Mouse (Mus musculus): ENCODE measurements around the gene Prdm1. TPM values are rescaled to one million over a fixed set of nuclear protein-coding genes. Genes with fewer than 3 reads are reported as not detected.

Gene Prdm1
- polyA plus RNA-seq, 1 experiment = not detected

DNA sequence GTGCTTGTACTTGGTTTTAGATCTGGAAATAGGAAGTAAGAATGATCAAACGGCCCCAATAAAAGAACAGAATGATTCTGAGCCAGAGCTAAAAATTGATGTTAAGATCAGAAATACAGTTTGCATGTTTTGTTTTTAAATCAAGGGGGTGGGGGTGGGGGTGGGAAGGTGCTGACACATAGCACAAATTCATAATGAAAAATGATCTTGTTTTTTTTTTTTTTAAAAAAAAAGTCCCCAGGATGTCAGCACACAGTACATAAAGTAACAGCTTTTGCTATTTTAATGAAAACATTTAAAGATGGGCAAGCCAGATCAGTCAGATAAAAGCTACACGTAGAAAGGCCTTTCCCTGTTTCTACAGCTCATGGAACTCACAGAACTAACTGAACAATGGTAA is 74.2 kb downstream of the Prdm1 start:
- Histone ChIP-seq H3K4me1 (ENCODE audit: control insufficient read depth, insufficient read depth, low read length) (peaks cover 6% of the 10 kb centered on the region; the same call in 1 of the 2 replicates), H3K27ac (ENCODE audit: insufficient read depth, low read depth, low read length) (no peak overlapping the region), H3K4me3 (ENCODE audit: insufficient read depth, low read depth, low read length) (no peak overlapping the region)
- TF ChIP-seq CTCF (IDR thresholded peaks at IDR 0.05; ENCODE audit: insufficient read depth, low read depth, low read length) = no peak
- no peak for TF ChIP-seq POLR2A (IDR thresholded peaks at IDR 0.05; ENCODE audit: insufficient read depth, low read depth, low read length)
- 66% methylated on average over 2 of the region's 2 CpGs for WGBS

DNA sequence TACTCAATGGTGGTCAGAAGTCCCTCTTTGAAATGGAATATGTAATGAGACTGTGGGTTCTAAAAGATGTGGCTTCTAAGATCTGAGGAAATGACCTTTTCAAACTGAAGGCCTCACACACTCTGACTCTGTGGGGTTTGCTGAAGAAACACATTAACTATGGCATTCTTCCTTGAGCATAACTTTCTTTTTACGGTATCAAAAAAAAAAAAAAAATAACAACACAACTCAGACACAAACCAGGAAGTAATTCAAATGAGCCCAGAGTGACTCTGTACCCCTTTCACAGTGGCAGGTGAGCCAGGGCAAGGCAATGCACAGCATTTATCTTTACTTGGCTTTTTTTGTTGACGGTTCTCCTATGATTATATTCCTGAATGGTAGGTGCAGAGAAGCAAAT is 77.5 kb downstream of the Prdm1 start:
- no peak for TF ChIP-seq POLR2A (IDR thresholded peaks at IDR 0.05; ENCODE audit: insufficient read depth, low read depth, low read length)
- TF ChIP-seq CTCF (IDR thresholded peaks at IDR 0.05; ENCODE audit: insufficient read depth, low read depth, low read length) = no peak
- Histone ChIP-seq H3K4me1 (ENCODE audit: control insufficient read depth, insufficient read depth, low read length) (peaks cover 13% of the 10 kb centered on the region), H3K4me3 (ENCODE audit: insufficient read depth, low read depth, low read length) (no peak overlapping the region), H3K27ac (ENCODE audit: insufficient read depth, low read depth, low read length) (no peak overlapping the region)
- 87% methylated on average over 2 of the region's 2 CpGs for WGBS

DNA sequence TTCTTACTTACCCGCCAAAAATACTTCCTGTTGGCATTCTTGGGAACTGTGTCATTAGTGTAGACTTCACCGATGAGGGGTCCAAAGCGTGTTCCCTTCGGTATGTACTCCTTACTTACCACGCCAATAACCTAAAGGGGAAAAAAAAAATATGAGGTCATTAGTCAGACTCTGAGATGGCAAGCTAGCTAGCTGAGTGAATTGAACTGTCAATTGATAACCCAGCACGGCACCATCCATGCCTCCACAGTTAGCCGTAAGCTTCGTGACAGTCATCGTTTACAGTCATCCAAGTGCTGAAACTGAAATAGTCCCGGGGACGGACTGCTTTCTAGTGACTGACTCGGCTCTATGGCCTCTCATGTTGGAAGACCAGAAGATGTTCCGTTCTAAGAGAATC is 78.2 kb downstream of the Prdm1 start:
- Histone ChIP-seq H3K27ac (ENCODE audit: insufficient read depth, low read depth, low read length) (no peak overlapping the region), H3K4me1 (ENCODE audit: control insufficient read depth, insufficient read depth, low read length) (peaks cover 13% of the 10 kb centered on the region), H3K4me3 (ENCODE audit: insufficient read depth, low read depth, low read length) (no peak overlapping the region)
- WGBS = 82% methylated on average over 13 of the region's 13 CpGs
- no peak for TF ChIP-seq POLR2A (IDR thresholded peaks at IDR 0.05; ENCODE audit: insufficient read depth, low read depth, low read length)
- TF ChIP-seq CTCF (IDR thresholded peaks at IDR 0.05; ENCODE audit: insufficient read depth, low read depth, low read length) = no peak

DNA sequence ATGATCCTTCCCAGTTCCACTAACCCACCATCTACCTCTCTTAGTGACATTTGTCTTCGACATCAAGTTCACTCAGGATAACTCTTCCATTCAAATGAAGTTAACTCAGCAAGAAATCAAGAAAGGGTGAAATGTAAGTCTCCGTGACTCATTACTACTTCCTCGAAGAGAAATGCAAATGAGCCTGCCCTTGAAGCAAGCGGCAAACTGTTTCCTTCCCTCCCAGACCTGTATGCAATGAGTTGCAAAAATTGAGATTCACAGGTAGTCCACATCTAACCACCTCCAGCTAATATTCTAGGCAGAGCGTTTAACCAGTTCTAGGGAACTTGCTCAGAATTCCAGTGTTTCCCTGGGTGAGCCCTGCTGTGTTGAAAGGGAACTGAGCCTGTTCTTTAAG is 78.6 kb downstream of the Prdm1 start:
- H3K27ac ChIP-seq (ENCODE audit: insufficient read depth, low read depth, low read length) = no peak overlapping the region
- H3K4me3 ChIP-seq (ENCODE audit: insufficient read depth, low read depth, low read length) = no peak overlapping the region
- no peak for TF ChIP-seq POLR2A (IDR thresholded peaks at IDR 0.05; ENCODE audit: insufficient read depth, low read depth, low read length)
- TF ChIP-seq CTCF (IDR thresholded peaks at IDR 0.05; ENCODE audit: insufficient read depth, low read depth, low read length) = no peak
- peaks cover 16% of the 10 kb centered on the region for H3K4me1 ChIP-seq (ENCODE audit: control insufficient read depth, insufficient read depth, low read length)
- 54% methylated on average over 5 of the region's 5 CpGs for WGBS

DNA sequence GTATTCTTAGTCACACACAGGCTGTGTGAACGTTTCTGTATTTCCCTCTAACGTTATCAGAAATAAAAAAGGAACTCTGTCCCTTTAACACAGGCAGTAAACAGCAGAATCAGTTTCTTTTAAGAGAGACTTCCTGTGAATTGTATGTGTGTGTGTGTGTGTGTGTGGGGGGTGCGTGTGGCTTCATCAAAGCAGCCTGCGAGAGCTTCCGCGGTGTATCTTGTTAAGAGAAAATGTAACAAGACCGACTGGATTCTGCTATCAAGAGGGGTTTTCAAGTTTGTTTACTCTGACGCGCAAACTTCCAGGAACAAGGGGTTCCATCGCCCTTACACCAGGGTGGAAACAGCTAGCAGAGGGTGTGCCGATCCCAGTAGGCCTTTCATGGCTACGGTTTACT is 80.1 kb downstream of the Prdm1 start:
- TF ChIP-seq CTCF (IDR thresholded peaks at IDR 0.05; ENCODE audit: insufficient read depth, low read depth, low read length) = no peak
- WGBS = 52% methylated on average over 12 of the region's 12 CpGs
- H3K4me3 ChIP-seq (ENCODE audit: insufficient read depth, low read depth, low read length) = no peak overlapping the region
- peaks cover 19% of the 10 kb centered on the region for H3K4me1 ChIP-seq (ENCODE audit: control insufficient read depth, insufficient read depth, low read length)
- peak overlapping the region; percentile 50; the same call in 1 of the 2 replicates for H3K27ac ChIP-seq (ENCODE audit: insufficient read depth, low read depth, low read length)

DNA sequence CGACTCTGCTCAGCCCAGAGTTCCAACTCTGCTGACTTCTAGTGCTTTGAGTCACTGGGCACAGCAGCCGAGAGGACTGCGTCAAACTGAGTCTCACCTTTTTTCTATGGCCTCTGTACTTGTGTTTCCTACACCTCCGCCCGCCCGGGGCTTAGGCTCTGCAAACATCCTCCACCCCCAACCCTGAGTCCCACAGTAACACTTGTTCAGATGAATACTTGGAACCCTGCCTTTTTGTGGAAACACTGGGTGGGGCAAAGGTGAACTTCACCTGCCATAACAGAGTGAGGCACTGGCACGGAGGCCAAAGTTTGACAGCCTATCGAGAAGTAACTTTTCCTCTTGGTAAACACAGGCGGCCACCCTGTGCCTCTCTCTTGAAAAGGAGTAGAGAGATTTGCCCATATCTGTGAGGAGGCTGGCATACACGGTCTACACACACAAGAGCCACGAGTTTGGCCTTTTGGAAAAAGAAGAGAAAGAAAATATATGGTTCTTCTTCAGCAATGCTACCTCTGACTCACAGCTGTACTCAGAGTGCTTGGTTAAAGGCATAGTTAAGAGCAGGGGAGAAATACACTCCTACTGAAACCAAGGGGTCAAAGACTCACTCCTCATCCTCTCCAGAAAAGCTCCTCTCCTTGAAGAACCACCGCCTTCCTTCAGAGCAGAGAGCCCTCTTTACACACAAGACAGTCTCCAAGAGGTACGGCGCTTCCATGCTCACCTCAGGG is 80.7 kb downstream of the Prdm1 start:
- Histone ChIP-seq H3K4me1 (ENCODE audit: control insufficient read depth, insufficient read depth, low read length) (peaks cover 15% of the 10 kb centered on the region), H3K4me3 (ENCODE audit: insufficient read depth, low read depth, low read length) (no peak overlapping the region), H3K27ac (ENCODE audit: insufficient read depth, low read depth, low read length) (peak overlapping the region; percentile 50; the same call in 1 of the 2 replicates)
- TF ChIP-seq CTCF (IDR thresholded peaks at IDR 0.05; ENCODE audit: insufficient read depth, low read depth, low read length) (no peak), POLR2A (IDR thresholded peaks at IDR 0.05; ENCODE audit: insufficient read depth, low read depth, low read length) (no peak)
- 79% methylated on average over 14 of the region's 14 CpGs for WGBS

DNA sequence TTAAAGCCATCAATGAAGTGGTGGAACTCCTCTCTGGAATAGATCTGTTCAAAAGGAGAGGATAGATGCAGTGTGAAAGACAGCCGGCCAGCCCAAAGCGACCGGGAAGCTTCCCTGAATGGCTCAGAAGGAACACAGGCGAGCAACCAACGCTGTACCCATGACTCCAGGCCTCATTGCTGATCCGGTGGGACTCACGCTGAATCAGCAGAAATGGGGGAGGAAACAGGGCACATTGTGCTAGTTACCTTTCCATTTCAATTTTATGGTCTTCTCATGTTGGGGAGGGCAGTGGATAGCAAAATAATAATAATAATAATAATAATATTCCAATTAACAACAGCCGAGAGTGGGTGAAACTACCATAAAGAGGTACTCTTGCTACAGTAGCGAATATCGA is 81.3 kb downstream of the Prdm1 start:
- H3K4me3 ChIP-seq (ENCODE audit: insufficient read depth, low read depth, low read length) = no peak overlapping the region
- WGBS = 89% methylated on average over 10 of the region's 10 CpGs
- TF ChIP-seq POLR2A (IDR thresholded peaks at IDR 0.05; ENCODE audit: insufficient read depth, low read depth, low read length) (no peak), CTCF (IDR thresholded peaks at IDR 0.05; ENCODE audit: insufficient read depth, low read depth, low read length) (no peak)
- no peak overlapping the region for H3K27ac ChIP-seq (ENCODE audit: insufficient read depth, low read depth, low read length)
- H3K4me1 ChIP-seq (ENCODE audit: control insufficient read depth, insufficient read depth, low read length) = peaks cover 15% of the 10 kb centered on the region

DNA sequence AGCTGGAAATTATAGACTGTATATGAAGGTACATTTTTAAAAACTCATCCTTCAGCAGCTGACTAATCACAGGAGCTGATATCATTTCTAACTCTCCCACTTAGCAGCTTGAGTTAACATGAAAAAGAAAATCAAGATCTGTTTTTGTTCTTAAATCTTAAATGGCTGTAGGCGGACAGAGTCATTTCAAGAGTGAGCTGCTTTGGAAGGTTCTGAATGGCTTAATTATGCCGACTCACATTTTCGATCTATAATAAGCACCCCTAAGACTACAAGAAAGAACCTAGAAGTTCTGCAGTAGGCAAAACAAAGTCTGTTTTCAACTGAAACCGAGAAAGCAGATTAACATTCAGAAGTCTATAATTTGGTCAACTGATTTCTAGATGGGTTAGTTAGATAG is 83.9 kb downstream of the Prdm1 start:
- Histone ChIP-seq H3K4me3 (ENCODE audit: insufficient read depth, low read depth, low read length) (no peak overlapping the region), H3K4me1 (ENCODE audit: control insufficient read depth, insufficient read depth, low read length) (peaks cover 29% of the 10 kb centered on the region), H3K27ac (ENCODE audit: insufficient read depth, low read depth, low read length) (no peak overlapping the region)
- 21% methylated on average over 4 of the region's 4 CpGs for WGBS
- TF ChIP-seq POLR2A (IDR thresholded peaks at IDR 0.05; ENCODE audit: insufficient read depth, low read depth, low read length) (no peak), CTCF (IDR thresholded peaks at IDR 0.05; ENCODE audit: insufficient read depth, low read depth, low read length) (no peak)

DNA sequence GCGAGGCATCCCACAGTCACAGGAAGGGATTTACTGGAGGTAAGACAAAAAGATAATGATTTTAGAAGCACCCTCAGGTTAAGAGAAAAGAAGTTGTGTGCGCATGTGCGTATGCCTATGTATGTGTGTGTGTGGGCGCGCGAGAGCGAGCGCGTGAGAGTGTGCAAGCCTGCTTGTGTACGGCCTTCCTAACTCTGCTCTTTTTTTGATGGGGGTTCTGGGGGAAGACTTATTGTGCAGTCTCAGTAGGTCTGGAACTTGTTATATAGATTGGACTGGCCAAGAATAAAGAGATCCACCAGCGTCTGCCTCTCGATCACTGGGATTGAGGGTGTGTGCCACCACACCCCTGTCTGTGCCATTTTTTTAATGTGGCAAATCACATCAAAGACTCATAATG is 84.6 kb downstream of the Prdm1 start:
- TF ChIP-seq CTCF (IDR thresholded peaks at IDR 0.05; ENCODE audit: insufficient read depth, low read depth, low read length) (no peak), POLR2A (IDR thresholded peaks at IDR 0.05; ENCODE audit: insufficient read depth, low read depth, low read length) (no peak)
- Histone ChIP-seq H3K4me3 (ENCODE audit: insufficient read depth, low read depth, low read length) (no peak overlapping the region), H3K4me1 (ENCODE audit: control insufficient read depth, insufficient read depth, low read length) (peaks cover 29% of the 10 kb centered on the region), H3K27ac (ENCODE audit: insufficient read depth, low read depth, low read length) (no peak overlapping the region)
- 88% methylated on average over 12 of the region's 12 CpGs for WGBS

Measured in olfactory bulb, adult 2 months (tissue).